Mouse (Mus musculus): Measurements from ENCODE around the gene Anxa3. TPM values are rescaled to one million over a fixed set of nuclear protein-coding genes. Genes with fewer than 3 reads are reported as not detected.
A peak's percentile ranks its signal among the peaks of the same experiment; 100 is the strongest.

The Anxa3 gene
- 10 to 100 TPM; 18.6 to 18.8 TPM for total RNA-seq (2021)
- long read RNA-seq, experiment 1, transcript Anxa3-201 (13 exons, 1,595 nt): major isoform, 11 of 15 reads
- long read RNA-seq, experiment 1, partial matches to known transcripts: 0 of 15 reads
- long read RNA-seq, experiment 1, other reads (novel, unspliced or antisense): 4 of 15 reads
- long read RNA-seq, experiment 2, transcript Anxa3-201 (13 exons, 1,595 nt): major isoform, 18 of 21 reads
- long read RNA-seq, experiment 2, partial matches to known transcripts: 1 of 21 reads
- long read RNA-seq, experiment 2, other reads (novel, unspliced or antisense): 2 of 21 reads

GRCm38 (mm10) chr5:96792936-96793718 is at the start of gene Anxa3:
Gene Anxa3, plus strand, starts transcription at chr5:96793339.
- DNase-seq (ENCODE audit: low spot score in 2 of 2): no peak

- no peak for DNase-seq (ENCODE audit: low spot score in 2 of 2)
Measured at GRCm38 (mm10) chr5:96747195-96747984, 45.7 kb upstream of the Anxa3 start.

- DNase-seq (ENCODE audit: low spot score in 2 of 2): no peak
Measured at GRCm38 (mm10) chr5:96757615-96758014, 35.5 kb upstream of the Anxa3 start.

GRCm38 (mm10) chr5:96762021-96762420 is 31.1 kb upstream of the Anxa3 start:
- no peak for DNase-seq (ENCODE audit: low spot score in 2 of 2)

DNA sequence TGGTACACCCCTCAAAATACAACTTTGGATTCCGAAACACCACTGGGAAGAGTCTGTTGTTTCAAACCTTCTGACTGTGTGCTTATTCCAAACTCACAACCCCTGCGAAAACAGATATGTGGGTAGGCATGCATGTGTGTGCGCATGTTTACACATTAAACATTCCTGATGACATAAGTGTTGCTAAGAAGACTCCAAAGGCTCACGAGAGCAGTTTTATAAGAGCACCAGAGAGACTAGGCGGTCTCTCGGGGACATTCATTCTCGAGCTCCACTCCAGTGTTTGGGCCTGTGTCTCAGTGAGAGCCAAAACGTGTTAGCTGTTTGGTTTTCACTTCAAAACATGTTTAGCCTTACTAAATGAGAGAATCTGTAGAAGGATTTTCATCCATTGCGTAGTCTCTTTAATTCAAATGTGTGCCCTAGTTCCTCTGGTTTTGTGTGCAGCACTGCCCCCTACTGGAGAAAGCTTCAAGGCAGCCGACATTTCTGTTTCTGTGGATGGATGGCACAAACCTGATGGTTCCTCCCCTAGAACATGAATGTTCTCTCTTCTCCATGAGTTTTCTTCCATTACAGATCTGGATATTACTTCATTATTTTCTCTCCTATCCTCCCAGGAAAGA is 24.2 kb upstream of the Anxa3 start:
- DNase-seq (ENCODE audit: low spot score in 2 of 2): peak; percentile 77 to 87

GRCm38 (mm10) chr5:96783506-96784288 is 9.4 kb upstream of the Anxa3 start:
- DNase-seq (ENCODE audit: low spot score in 2 of 2): no peak

DNA sequence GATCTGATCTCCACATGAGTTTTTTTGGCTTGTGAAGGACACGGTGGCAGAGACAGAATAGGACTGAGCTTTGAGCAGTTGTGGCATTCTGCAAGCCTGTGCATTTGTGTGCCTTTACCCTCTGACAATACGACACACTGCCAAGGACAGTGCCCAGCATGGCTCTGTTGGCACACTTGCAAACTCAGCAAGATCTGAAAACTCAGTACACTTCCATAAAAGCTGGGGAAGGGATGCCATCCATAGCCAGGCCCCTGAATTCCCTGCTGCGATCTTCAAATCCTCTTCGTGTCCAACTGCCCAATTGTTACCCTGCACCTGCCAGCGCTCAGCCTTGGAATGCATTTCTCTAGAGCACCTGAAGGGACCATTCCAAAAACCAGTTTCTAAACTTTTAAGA is 8.0 kb upstream of the Anxa3 start:
- no peak for DNase-seq (ENCODE audit: low spot score in 2 of 2)

- DNase-seq (ENCODE audit: low spot score in 2 of 2): no peak
Measured at GRCm38 (mm10) chr5:96792422-96792821, 717 bp upstream of the Anxa3 start.

DNA sequence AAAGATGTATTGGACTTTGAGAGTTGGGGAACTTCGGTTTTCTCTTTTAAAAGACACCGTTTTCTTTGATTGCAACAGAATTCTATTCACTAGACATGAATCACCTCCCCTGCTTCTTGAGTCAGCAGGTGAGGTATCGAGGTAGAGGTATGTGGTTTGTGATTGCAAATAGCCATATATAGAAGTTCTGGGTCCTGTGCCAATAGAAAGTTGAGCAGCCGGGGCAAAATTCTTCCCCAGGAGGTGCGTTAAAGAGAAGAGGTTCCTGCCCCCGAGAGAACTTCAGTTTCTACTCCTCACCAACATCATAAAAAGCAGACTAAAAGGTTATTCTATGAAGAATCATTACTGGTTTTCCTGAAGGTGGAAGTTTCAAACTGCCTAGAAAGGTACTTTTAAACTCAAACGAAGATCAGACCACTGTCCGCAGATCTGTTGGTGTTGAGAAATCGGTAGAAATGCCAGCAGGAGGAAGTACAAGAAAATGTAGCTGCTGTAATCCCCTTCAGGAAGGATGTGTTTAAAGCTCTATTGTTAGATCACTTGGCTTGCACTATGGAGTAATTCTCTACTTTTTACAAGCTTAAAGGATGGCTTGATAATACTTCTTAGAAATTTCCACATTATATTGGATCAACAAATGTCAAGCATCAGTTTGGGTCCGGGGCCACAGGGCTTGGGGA is 955 bp downstream of the Anxa3 start:
- no peak for DNase-seq (ENCODE audit: low spot score in 2 of 2)

- no peak for DNase-seq (ENCODE audit: low spot score in 2 of 2)
Measured at GRCm38 (mm10) chr5:96795752-96796151, 2.6 kb downstream of the Anxa3 start.

- no peak for DNase-seq (ENCODE audit: low spot score in 2 of 2)
Measured at GRCm38 (mm10) chr5:96797465-96797864, 4.3 kb downstream of the Anxa3 start.

DNA sequence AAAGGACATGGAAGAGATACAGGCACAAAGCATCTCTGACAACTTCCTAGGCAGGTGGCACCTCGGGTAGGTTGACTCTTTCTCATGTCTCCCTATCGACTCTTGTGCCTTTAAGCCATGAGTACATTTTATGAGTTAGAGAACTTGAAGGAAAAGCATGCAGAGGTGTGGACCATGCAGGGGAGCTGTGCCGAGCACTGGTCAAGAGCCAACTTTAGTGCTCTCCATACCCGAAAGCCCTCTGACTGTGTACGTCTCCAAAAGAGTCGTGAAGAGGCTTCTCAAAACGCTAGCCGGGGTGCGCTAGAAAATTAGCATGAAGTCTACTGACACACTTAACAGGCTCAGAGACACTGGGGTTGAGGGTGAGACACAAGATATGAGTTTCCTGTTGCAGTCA is 6.0 kb downstream of the Anxa3 start:
- DNase-seq (ENCODE audit: low spot score in 2 of 2): no peak

DNA sequence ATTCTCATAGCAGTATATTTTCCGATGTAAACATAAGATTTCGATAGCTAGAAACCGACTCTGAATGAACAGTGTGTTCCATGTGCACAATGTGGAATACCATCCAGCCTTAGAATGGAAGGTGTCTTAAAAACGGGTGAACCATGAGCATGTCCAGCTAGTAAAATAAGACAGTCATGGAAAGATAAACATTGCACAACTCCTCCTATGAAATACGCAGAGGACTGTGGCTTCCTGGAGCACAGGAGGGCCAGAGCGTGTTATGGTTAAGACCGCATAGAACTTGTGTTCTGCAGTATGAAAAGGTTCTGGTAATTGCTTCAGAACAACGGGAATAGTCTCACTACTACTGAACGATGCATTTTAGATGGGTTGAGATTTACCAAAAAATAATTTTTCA is 6.8 kb downstream of the Anxa3 start:
- DNase-seq (ENCODE audit: low spot score in 2 of 2): no peak

- no peak for DNase-seq (ENCODE audit: low spot score in 2 of 2)
Measured at GRCm38 (mm10) chr5:96802185-96802584, 9.0 kb downstream of the Anxa3 start.

DNA sequence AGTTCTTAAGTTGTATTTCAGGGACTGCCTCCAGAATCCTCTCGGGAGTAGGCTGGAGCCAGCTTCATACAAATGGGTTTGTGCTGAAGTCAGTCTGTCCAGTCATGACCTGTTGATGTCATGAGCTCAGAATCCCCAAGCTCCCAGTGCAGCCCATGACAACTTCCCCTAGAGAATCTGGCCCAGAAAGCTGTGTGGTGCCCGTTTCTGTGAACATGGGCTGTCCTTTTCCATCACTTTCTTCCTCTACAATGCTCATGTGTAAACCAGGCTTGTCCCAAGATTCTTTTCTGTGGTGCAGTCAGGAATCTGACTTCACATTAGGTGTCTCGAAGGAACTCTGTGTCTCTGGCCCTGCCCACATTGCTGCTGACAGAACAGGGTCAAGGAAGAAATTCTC is 10.0 kb downstream of the Anxa3 start:
- no peak for DNase-seq (ENCODE audit: low spot score in 2 of 2)

DNA sequence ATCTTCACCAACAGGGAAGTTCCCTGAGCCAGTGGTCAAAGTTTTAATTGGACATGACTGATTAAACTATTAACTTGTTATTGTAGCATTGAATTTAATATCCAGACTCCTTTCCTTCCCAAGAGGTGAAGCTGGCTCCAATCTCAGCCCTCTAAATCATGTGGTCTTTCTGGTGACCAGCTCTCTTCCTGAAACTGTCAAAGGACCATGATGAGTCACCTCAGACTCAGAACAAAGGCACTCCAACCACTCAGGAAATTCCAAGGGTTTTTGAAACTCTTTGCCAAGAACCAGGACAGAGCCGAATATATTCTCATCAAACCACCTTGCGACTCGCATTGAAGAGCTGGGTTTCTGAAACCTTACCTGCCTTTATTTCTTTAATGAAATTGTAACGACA is 11.2 kb downstream of the Anxa3 start:
- DNase-seq (ENCODE audit: low spot score in 2 of 2): no peak

DNA sequence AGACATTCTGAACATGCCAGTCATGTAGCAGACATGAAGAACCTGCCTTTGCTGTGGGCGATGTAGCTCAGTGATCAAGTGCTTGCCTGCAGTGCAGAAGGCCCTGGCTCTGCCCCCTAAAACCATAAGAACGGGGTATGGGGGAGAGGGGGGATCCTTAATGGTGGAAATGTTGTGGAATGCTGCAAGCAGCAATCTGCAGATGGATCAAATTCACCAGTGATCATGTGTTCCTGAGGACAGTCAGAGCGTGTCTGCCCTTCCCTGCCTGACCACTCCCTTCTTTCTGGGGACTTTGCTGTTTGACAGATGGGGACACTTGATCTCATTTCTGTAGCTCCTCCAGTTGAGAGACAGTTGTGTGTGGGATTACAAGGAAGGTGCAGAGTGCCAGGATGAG is 11.7 kb downstream of the Anxa3 start:
- no peak for DNase-seq (ENCODE audit: low spot score in 2 of 2)

DNA sequence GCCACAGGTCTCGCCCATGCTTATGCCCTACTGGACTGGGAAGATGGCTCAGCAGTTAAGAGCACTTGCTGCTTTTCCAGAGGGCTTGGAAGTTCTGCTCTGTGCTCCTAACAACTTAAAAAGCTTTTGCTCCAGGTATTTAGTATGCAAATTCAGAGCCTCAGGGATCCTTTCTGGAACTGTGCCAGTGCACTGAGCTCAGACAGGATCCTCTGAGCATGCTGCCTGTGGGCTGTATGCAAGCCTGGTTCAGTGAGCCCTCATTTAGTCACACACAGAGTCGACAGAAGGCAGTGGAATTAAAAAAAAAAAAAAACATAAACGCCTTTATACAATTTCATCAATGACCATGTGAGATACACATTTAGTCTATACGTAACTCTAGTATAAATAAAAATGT is 17.5 kb downstream of the Anxa3 start:
- no peak for DNase-seq (ENCODE audit: low spot score in 2 of 2)

DNA sequence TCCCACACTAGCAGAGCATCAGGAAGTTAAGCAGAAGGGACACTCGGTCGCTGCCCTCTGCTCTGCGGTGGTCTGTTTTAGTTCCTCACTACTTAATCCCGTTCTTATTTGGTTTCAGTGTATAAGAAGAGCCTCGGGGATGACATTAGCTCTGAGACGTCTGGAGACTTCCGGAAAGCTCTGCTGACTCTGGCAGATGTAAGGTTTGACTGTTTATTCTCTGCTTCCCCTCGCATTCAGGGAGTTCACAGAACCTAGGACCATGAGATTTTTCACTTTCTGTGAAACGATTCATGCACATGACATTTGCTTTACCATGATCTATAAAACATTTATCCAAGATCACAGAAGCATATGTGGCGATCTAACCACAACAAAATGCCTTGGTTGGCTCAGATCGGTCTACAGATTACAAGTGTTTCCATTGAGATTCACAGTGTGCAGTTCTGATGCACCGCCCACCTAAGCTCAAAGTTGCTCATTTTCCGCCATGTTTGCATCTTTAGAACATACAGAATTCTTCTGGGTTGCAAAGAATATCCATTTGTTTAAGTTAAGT is 31.7 kb downstream of the Anxa3 start:
- no peak for DNase-seq (ENCODE audit: low spot score in 2 of 2)

DNA sequence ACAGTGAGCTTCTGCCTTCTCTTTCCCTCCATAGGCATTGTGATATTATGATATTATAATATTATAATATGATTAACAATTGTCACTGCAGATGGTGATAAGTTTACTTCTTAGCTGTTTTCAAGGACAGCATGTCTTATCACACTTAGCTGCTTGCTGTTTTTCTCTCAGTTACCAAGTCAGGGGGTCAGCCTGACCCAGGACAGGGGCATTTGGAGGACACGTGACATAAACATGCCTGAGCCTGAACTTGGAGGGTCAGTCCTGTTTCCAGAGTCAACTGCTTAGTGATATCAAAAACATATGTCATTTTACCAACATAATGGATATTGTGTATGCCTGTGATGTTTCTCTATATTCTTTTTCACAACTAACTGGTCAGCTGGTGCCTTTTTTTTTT is 34.0 kb downstream of the Anxa3 start:
- DNase-seq (ENCODE audit: low spot score in 2 of 2): no peak
